Mouse (Mus musculus): ENCODE results near the gene Gm13084.
"Not testable (repeated sequence)": the region's sequence is repeated elsewhere in the genome, so short reads cannot be mapped to it uniquely, and the experiment has no call there.

Gm13084 gene

GRCm38 (mm10) chr4:143815993-143816392 lies at the start of gene Gm13084:
Gm13084 (minus strand) TSS chr4:143816093.
- no peak for ATAC-seq (ENCODE audit: low TSS enrichment)

GRCm38 (mm10) chr4:143846197-143846596 lies 30.3 kb upstream of the Gm13084 start, which contains the start of gene Gm13103:
Gm13103 (plus strand) TSS chr4:143846497.
- ATAC-seq (ENCODE audit: low TSS enrichment), result not testable (repeated sequence)

- ATAC-seq (ENCODE audit: low TSS enrichment), result not testable (repeated sequence)
Observed at GRCm38 (mm10) chr4:143789052-143789451, 26.8 kb downstream of the Gm13084 start, which contains the start of gene Gm13023. Gm13023 (plus strand) TSS chr4:143789352.

Measured in frontal cortex, adult (tissue).